Mouse (Mus musculus) lung, postnatal 25 days (tissue): Measurements from ENCODE around the gene Slc3a1.
A peak's percentile ranks its signal among the peaks of the same experiment; 100 is the strongest.

Source experiments
- DNase-seq: peaks from one replicate; pipeline ENCODE4 v3.0.0; 2022; ENCODE audit warnings: low spot score

The Slc3a1 gene

DNA sequence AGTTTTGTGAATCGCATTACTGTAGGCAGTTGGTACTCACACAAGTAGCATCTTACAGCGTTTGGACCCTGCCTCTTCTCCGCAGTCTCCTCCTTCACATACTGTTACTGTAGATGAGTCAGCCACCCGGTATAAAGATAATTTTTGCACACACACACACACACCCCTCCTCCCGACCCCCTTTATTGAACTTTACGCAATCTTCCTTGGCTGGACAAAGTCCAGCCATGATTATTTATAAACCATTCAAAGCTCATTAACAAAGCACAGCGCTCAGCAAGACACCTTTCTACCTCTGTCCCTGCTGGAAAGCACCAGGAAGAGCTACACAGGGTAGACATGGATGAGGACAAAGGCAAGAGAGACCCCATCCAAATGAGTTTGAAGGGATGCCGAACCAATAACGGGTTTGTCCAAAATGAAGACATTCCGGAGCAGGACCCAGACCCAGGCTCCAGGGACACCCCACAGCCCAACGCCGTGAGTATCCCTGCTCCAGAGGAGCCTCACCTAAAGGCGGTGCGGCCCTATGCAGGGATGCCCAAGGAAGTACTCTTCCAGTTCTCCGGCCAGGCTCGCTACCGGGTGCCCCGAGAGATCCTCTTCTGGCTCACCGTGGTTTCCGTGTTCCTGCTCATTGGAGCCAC lies at the start of gene Slc3a1:
Gene Slc3a1 (plus strand): TSS at position 284 of the 647 bp plus-strand sequence.
- DNase-seq, result no peak

GRCm38 (mm10) chr17:84981721-84982120 lies 46.5 kb upstream of the Slc3a1 start:
- DNase-seq, result no peak

DNA sequence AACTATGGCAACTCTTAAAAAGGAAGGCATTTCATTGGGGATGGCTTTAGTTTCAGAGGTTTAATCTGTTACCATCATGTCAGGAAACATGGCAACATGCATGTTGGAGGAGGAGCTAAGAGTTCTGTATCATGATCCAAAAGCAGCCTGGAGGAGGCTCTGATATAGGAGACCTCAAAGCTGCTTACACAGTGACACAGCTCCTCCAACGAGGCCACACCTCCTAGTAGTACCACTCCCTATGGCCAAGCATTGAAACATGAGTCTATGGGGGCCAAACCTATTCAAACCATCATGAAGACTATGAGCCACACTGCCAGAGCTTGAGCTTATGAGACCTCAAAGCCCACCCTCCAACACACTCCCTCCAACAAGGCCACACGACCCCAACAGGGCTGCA lies 45.4 kb upstream of the Slc3a1 start:
- no peak for DNase-seq

DNA sequence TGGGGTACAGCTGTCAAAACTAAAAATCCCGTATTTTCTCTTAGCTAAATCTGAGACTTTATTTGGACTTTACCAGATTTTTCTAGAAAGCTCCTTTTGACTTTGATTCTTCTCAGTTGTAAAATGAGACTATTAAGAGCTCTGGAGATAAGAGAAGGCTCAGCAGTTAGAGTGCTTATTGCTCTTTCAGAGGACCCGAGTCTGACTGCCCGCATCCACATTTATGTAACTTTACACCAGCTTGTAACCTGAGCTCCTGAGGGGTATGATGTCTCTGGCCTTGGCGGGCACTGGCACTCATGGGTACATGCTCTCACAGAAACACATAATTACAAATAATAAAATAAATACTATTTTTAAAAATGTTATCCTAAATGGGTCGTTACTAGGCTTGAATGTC lies 41.8 kb upstream of the Slc3a1 start:
- DNase-seq, result no peak

DNA sequence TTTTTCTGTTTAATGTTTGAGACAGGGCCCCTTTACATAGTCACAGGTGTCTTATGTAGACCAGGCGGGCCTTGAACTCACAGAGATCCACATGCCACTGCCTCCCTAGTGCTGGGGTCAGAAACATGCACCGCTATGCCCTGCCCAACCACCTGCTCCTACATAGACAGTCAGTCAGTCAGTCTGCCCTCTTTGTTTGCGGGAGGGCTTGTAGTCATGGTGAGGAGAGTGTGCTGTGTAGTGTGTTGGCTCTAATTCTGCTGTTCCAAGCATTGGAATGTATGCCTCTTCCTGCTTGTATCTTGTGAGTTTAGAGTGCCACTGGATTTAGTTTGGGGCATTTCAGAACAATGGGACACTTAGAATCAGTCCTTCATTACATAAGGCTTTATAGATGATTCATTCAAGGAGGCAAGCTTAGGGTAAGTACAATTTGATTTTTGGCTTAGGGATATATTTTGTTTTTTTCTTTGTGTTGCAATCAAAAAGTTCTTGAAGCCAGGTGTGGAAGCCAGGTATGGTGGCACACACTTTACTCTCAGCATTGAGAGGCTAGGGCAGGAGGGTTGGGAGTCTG lies 40.3 kb upstream of the Slc3a1 start:
- DNase-seq, result peak; percentile 29

DNA sequence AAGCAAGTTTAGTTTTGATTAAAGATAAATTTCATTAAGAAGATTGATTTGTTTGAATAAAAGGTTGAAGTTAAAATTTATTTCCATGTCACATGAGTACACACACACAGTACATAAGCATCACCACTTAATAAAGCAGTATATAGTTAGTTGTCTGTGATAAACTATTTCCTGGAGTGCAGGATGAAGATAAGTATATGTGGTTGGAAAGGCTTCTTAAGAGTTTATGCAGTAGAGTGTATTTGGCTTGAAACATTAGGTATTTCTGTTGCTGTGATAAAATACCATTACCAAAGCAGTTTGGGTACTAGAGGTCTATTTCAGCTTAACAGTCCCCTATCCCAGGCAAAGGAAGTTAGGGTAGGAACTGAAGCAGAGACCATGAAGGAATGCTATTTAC lies 39.7 kb upstream of the Slc3a1 start:
- no peak for DNase-seq

- DNase-seq, result no peak
Observed at GRCm38 (mm10) chr17:84995844-84996243, 32.3 kb upstream of the Slc3a1 start.

DNA sequence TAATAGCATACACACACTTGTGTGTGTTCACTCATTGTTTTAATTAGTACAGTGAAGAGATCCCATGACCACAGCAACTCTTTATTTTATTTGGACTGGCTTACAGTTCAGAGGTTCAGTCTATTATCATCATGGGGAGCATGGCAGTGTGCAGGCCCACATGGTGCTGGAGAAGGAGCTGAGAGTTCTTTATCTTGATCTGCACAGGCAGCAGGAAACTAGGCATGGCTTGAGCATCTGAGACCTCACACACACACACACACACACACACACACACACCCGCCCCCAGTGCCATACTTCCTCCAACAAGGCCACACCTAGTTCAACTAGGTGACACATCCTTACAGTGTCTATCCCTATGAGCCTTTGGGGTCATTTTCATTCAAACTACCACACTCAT lies 30.5 kb upstream of the Slc3a1 start:
- DNase-seq, result no peak

- no peak for DNase-seq
Observed at GRCm38 (mm10) chr17:84999636-85000035, 28.5 kb upstream of the Slc3a1 start.

- DNase-seq, result no peak
Observed at GRCm38 (mm10) chr17:85013485-85013884, 14.7 kb upstream of the Slc3a1 start.

GRCm38 (mm10) chr17:85014632-85015031 lies 13.5 kb upstream of the Slc3a1 start:
- DNase-seq, result no peak

GRCm38 (mm10) chr17:85018344-85018743 lies 9.8 kb upstream of the Slc3a1 start:
- DNase-seq, result no peak

DNA sequence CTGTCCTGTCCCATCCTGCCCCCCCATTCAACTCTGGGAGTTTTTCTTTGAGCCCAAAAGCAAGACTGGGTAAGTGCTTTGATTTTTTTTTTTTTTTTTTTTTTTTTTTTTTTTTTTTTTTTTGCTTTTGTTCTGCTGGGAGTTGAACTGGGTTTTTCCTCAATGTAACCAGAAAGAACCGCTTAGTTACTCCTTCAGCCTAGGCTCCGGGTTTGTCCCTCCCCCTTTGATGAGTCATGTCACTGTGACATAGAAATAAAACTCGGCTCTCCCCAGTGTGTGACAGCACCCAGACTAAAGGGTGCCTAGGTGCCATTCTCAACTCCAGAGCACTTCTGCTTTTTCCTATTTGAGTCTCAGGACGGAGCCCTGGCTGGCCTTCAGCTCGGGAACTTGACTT lies 9.4 kb upstream of the Slc3a1 start:
- no peak for DNase-seq

DNA sequence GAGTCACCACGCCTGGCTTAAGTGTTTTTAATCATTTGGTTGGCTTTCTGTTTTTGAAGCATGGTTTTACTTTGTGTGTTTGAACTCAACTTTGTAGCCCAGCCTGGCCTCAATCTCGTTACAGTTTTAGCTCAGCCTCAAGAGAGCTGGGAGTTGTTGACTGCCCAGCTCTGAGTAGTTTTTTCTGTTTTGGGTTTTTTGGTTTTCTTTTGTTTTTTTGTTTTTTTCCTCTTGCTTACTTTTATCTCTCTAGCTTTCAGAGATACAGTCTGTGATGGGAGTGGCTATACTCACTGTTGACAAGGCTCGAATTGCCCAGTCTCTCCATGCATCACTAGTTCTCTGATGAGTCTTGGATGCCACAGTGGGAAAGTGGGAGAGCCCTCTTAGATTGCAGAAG lies 7.8 kb upstream of the Slc3a1 start:
- no peak for DNase-seq

- DNase-seq, result peak; percentile 66
Observed at GRCm38 (mm10) chr17:85023247-85024167, 4.7 kb upstream of the Slc3a1 start.

GRCm38 (mm10) chr17:85024237-85024636 lies 3.9 kb upstream of the Slc3a1 start:
- DNase-seq, result no peak

GRCm38 (mm10) chr17:85025151-85025550 lies 3.0 kb upstream of the Slc3a1 start:
- no peak for DNase-seq

DNA sequence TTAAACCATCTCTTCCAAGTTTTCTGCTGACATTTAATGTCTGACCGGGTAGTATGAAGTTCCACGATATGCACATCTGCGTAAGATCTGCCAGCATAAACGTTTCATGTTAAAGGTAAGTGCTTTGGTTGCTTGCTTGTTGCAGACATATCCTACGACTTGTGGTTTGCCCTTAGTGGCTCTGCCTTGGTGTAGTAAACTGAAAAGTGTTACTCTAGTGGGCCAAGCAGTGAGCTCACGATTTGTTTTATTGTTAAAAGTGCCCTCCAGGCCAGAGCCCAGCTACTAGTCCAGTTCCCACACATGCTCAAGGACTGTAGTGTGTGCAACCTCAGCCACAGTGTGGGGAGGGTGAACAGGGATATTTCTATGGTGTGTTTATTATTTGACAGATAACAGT lies 1.7 kb upstream of the Slc3a1 start:
- DNase-seq, result no peak

GRCm38 (mm10) chr17:85027247-85027646 lies 929 bp upstream of the Slc3a1 start:
- DNase-seq, result no peak

DNA sequence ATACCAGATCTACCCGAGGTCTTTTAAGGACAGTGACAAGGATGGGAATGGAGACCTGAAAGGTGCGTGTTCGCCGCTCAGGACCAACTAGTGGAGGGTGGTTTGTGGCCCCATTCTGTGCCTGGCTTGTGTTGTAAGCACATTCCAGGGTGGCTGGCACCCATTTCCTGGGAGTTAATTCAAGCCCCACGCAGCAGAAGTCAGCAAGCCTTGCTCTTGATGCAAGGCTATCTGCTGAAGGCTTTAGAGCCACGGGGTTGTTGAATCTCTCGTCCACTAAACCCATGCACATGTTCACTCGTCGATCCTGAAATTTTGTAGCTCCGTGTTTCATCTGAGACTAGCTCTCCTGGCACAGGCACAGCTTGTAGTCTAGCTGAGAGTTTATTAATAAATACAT lies 621 bp downstream of the Slc3a1 start:
- no peak for DNase-seq

DNA sequence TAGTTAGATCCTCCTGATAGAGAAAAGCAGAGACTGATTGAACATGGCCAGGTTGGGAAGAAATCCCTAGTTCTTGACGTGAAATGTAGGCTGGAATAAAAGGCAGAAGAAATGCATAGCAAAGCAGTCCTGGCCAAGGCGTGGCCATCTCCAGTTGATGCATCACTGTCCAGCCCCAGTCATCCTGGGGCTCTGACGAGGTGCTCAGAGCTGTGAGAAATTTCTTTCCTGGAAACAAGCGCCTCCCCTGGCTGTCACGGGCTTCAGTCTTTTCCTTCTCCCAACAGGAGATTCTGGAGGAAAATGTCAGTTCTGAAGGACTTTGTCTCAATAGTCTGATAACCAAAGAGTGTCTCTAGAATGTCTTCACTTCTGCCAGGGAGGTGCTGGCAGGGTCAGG lies 2.5 kb downstream of the Slc3a1 start:
- no peak for DNase-seq

GRCm38 (mm10) chr17:85033087-85033486 lies 4.9 kb downstream of the Slc3a1 start:
- no peak for DNase-seq

GRCm38 (mm10) chr17:85034068-85034467 lies 5.9 kb downstream of the Slc3a1 start:
- no peak for DNase-seq
